Comparison of ENCODE assay signal across 20 mouse cellular contexts in genomic region chr11:6738581-6738980, GRCm38 (mm10).
"Had no signal": no experiment of that assay in that cellular context is flagged by ENCODE, and none has a peak within 500 bp of the region (broad histone marks: within the 10 kb centered on the region; RNA-seq: fewer than 3 reads in every experiment).

No protein-coding gene starts in this region.

- DNase-seq: kidney, adult 18-20 months; kidney, adult 9 months; kidney, postnatal 14 days; kidney, postnatal 4 days; left cerebral cortex, postnatal 4 days; liver, postnatal 0 days; lung, embryonic 14.5 days; thymus, adult 2 months; thymus, postnatal 14 days; thymus, postnatal 4 days had no signal

- H3K4me3 ChIP-seq: limb, embryonic 12.5 days; limb, embryonic 15.5 days; midbrain, embryonic 13.5 days; myocyte; neural tube, embryonic 13.5 days had no signal

- H3K27me3 ChIP-seq: limb, embryonic 12.5 days; limb, embryonic 15.5 days; midbrain, embryonic 13.5 days; neural tube, embryonic 13.5 days had no signal

- H3K9me3 ChIP-seq: limb, embryonic 12.5 days; limb, embryonic 15.5 days; neural tube, embryonic 13.5 days had no signal

- H3K36me3 ChIP-seq: limb, embryonic 12.5 days; limb, embryonic 15.5 days; midbrain, embryonic 13.5 days; neural tube, embryonic 13.5 days had no signal

- H3K9ac ChIP-seq: limb, embryonic 12.5 days; limb, embryonic 15.5 days; liver, embryonic 14.5 days; liver, postnatal 0 days; lung, embryonic 14.5 days; midbrain, embryonic 13.5 days; neural tube, embryonic 13.5 days had no signal

- H3K4me2 ChIP-seq: limb, embryonic 12.5 days; limb, embryonic 15.5 days; liver, embryonic 11.5 days; lung, embryonic 14.5 days; midbrain, embryonic 13.5 days; neural tube, embryonic 13.5 days had no signal

- ATAC-seq: intestine, embryonic 16.5 days; liver, postnatal 0 days; lung, postnatal 0 days; midbrain, embryonic 13.5 days had no signal

- H3K27ac ChIP-seq: limb, embryonic 12.5 days; limb, embryonic 15.5 days; liver, embryonic 14.5 days; macrophage; midbrain, embryonic 13.5 days; neural tube, embryonic 13.5 days had no signal

- H3K4me1 ChIP-seq: limb, embryonic 12.5 days; limb, embryonic 15.5 days; midbrain, embryonic 13.5 days; neural tube, embryonic 13.5 days had no signal
